Mouse (Mus musculus) MEL-GATA-1-ER (cell line): ENCODE results near the gene Slfn9.
"Not testable (repeated sequence)": the region's sequence is repeated elsewhere in the genome, so short reads cannot be mapped to it uniquely, and the experiment has no call there.

Experiments
- DNase-seq: peaks from one replicate; pipeline ENCODE4 v3.0.0-alpha.2; 2012; ENCODE audit warnings: low read depth; ENCODE audit errors: extremely low read depth

Slfn9 gene

GRCm38 (mm10) chr11:82991469-82992166 lies at the start of gene Slfn9:
Slfn9 (minus strand) TSS chr11:82991830.
- DNase-seq, result no peak

- DNase-seq, result no peak
Observed at GRCm38 (mm10) chr11:83041000-83041399, 49.4 kb upstream of the Slfn9 start.

GRCm38 (mm10) chr11:83040325-83040724 lies 48.7 kb upstream of the Slfn9 start:
- DNase-seq, result no peak

- DNase-seq, result no peak
Observed at GRCm38 (mm10) chr11:83039796-83040195, 48.2 kb upstream of the Slfn9 start.

- no peak for DNase-seq
Observed at GRCm38 (mm10) chr11:83039156-83039555, 47.5 kb upstream of the Slfn9 start.

GRCm38 (mm10) chr11:83038686-83039085 lies 47.1 kb upstream of the Slfn9 start:
- not testable (repeated sequence) for DNase-seq

- no peak for DNase-seq
Observed at GRCm38 (mm10) chr11:83020621-83021020, 29.0 kb upstream of the Slfn9 start, which contains the start of gene Slfn8. Slfn8 (minus strand) TSS chr11:83020810.

- not testable (repeated sequence) for DNase-seq
Observed at GRCm38 (mm10) chr11:83019561-83020519, 28.2 kb upstream of the Slfn9 start.

- no peak for DNase-seq
Observed at GRCm38 (mm10) chr11:83016093-83016492, 24.5 kb upstream of the Slfn9 start.

- DNase-seq, result no peak
Observed at GRCm38 (mm10) chr11:83013356-83013755, 21.7 kb upstream of the Slfn9 start.

GRCm38 (mm10) chr11:82990612-82991385 lies 831 bp downstream of the Slfn9 start:
- DNase-seq, result not testable (repeated sequence)

- DNase-seq, result no peak
Observed at GRCm38 (mm10) chr11:82989357-82989756, 2.3 kb downstream of the Slfn9 start.

- DNase-seq, result no peak
Observed at GRCm38 (mm10) chr11:82987621-82988020, 4.0 kb downstream of the Slfn9 start.

GRCm38 (mm10) chr11:82983193-82983592 lies 8.4 kb downstream of the Slfn9 start:
- DNase-seq, result no peak

- DNase-seq, result not testable (repeated sequence)
Observed at GRCm38 (mm10) chr11:82982409-82982808, 9.2 kb downstream of the Slfn9 start.

GRCm38 (mm10) chr11:82973916-82974315 lies 17.7 kb downstream of the Slfn9 start:
- no peak for DNase-seq

- DNase-seq, result no peak
Observed at GRCm38 (mm10) chr11:82971590-82971974, 20.0 kb downstream of the Slfn9 start.

- no peak for DNase-seq
Observed at GRCm38 (mm10) chr11:82970712-82971589, 20.7 kb downstream of the Slfn9 start.

- DNase-seq, result no peak
Observed at GRCm38 (mm10) chr11:82962215-82962614, 29.4 kb downstream of the Slfn9 start.

- no peak for DNase-seq
Observed at GRCm38 (mm10) chr11:82961743-82962142, 29.9 kb downstream of the Slfn9 start.
